Mouse (Mus musculus): ENCODE results near the gene Krt13.

Krt13 gene

DNA sequence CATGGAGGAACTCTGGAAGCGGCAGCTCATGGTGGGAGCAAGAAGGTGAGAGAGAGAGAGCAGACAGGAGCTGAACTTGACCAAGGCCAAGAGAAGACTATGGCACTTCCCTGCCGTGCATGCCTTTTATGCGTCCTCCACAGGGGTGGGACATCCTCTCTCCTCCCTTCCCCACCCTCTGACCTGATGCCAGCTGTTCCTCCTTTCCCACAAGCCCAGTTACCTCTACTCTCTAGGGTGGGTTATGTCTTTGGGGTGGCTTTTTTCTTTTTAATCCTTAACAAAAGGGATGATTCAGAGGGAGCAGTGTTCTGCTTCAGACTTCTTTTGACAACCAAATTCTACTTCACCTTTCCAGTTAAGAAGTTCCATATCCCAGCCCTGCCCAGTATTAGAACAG lies at the start of gene Krt13:
Gene Krt13, minus strand, starts transcription at position 101 of the 400 bp plus-strand sequence.
- in situ Hi-C loops (cut with MboI, MseI) = no loop called here

- in situ Hi-C loops (cut with MboI, MseI) = no loop called here
Observed at GRCm38 (mm10) chr11:100168765-100169762, 47.7 kb upstream of the Krt13 start.

GRCm38 (mm10) chr11:100168071-100168470 lies 46.7 kb upstream of the Krt13 start:
- in situ Hi-C loops (cut with MboI, MseI) = no loop called here

DNA sequence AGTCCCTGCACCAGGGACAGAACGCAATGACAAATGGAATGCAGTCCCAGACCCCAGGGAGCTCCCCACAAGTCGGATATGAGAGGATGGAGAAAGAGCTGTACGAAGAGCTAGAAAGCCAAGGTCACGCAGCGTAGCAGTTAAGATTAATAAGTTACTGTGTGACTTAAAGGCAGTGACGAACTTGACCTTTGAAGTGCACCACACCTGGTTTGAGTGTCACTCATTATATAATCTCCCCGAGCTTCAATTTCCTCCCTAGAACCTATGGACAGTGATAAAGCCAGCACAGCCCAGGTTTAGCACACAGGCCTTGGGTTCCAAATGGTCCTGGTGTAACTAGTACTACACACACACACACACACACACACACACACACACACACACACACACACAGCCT lies 43.0 kb upstream of the Krt13 start:
- in situ Hi-C loops (cut with MboI, MseI) = no loop called here

DNA sequence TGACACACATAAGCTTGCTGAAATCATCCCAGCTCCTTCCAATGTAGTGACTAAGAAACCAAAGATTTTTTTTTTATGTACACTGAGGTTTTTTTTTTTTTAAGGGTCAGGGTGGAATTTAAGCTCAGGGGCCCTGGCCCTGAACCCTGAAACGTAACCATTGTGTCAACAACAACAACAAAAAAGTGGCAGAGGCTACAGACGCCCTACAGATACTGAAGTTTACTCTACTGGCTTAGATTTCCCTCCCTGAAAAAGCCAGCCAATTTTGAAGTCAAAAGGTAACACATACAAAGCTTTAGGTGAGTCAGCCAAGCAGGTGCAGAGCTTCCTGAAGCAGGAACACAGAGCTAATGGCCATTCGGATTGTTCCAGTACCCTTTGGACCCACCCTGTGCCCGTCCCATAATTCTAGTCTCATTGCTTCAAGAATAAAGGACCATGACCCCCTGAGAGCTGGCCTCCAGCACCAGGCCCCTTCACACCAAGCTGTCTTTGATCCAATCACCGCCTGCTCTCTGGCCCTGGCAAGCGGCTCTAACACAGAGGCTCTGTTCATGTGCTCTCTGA lies 36.6 kb upstream of the Krt13 start:
- in situ Hi-C loops (cut with MboI, MseI) = no loop called here

DNA sequence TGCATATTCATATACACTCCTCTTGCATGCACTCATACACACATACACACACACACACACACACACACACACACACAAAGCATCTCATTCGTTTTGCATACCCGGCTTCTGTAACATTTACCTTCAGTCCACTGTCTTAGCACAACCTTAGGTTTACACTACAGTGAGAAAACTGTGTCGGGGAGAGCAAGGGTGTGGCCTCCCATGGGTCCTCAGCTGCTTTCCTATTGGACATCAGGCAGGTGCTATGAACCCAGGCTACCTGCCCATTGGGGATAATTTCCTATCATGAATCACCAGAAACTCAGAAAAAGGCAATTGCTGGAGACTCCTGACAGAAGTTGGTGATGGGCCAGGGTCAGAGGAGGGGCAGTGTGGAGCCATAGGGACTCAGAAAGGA lies 36.0 kb upstream of the Krt13 start:
- in situ Hi-C loops (cut with MboI, MseI) = no loop called here

DNA sequence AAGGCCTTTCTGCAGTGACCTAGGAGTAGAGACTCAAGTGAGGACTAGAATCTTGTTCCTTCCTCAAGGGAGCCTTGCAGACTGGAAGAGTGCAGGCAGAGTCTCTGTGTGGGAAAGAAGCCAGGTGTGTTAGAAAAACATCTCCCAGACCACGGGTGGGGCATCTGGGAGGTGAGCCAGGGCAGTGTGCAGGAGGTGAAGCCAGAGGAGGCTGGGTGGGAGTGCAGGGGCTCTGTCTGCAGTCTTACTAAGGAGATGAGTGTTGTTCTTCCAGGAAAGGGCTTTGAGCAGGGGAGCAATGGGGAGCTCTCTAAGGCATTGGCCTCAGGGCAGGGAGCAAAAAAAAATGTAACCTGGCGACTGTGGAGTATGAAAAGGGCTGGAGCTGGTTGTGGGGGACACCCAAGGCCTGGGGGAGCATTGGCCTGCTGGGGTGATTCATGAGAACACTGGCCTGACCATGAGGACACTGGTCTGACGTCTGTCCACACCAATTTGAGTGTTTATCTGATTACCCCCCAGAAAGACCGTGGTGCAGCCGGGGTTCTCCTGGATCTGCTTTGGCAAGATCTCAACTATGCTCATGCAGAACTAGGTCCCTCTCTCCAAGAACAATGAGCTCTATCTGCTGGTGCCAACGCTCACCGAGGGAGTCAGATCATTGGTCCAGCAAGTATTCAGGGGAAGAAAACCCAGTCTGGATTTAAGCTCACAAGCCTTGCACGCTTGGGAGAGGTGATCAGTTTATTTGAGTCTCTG lies 34.3 kb upstream of the Krt13 start:
- in situ Hi-C loops (cut with MboI, MseI) = no loop called here

DNA sequence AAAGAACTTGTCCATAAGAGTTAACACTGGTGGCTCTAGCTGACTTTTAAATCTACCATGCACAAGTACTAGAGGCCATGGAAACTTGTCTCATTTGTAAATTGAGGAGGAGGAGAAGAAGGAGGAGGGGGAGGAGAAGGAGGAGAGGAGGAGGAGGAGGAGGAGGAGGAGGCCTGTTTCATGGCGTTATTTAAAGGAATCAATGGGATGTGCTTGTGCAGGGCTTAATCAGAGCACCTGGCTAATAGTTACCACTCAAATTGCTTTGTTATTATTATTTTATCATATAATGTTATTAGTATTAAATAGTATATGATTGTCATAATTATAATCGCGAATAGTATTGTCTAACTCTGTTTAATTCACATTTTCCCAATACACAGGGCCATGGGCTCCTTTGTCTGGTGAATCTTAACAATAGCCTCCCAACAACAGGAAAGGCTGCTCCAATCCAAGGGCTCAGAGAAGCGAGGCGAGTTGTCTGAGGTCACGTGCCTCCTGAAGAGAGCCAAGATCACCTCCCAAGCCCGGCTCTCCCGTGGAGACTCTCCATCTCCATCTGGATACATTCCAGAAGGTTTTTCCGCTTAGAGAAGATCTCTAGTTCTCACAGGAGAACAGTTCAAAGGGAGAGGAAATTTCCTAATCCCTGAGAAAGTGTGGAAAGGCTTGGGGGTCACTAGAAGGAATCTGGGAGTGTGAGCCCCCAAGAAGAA lies 27.4 kb upstream of the Krt13 start, which contains the start of gene Krt19:
Gene Krt19, minus strand, starts transcription at position 51 of the 716 bp plus-strand sequence.
- in situ Hi-C loops (cut with MboI, MseI) = no loop called here

DNA sequence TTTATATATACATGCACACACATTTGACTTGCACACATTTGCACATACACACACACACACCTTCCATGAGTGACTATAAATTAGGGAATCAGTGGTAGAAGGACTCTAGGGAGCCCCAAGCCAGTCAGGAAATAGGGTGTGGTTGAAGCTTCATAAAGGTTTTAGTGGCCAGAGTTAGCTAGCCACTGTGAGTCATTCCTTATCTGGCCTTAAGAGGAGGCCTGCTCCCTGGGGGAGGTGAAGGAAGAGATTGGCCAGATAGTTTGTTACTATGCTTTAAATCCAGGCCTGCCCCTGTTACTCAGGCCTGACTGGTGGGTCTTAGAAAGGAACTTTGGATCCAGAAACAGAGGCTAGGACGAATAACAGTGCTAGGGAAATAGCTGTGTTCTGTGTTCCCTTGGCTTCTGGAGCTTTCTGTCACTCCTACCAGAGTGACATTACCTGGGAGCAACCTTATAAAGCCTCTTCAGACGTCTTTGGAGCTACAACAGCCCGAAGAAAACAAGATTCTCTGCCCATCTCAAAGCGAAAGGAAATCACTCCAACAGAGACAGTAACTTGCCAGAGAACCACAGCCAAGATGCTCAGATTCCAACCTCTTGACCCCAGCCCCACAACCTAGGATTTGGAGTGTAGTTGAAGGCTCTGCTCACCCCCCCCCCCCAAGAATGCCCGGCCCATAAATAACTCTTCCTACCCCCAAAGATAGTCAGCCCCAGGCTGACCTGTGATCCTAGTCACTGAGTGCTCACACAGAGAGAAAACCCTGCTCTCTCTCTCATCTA lies 26.4 kb upstream of the Krt13 start:
- in situ Hi-C loops (cut with MboI, MseI) = no loop called here

- in situ Hi-C loops (cut with MboI, MseI) = no loop called here
Observed at GRCm38 (mm10) chr11:100145858-100146560, 24.6 kb upstream of the Krt13 start.

- in situ Hi-C loops (cut with MboI, MseI) = no loop called here
Observed at GRCm38 (mm10) chr11:100145104-100145503, 23.7 kb upstream of the Krt13 start.

DNA sequence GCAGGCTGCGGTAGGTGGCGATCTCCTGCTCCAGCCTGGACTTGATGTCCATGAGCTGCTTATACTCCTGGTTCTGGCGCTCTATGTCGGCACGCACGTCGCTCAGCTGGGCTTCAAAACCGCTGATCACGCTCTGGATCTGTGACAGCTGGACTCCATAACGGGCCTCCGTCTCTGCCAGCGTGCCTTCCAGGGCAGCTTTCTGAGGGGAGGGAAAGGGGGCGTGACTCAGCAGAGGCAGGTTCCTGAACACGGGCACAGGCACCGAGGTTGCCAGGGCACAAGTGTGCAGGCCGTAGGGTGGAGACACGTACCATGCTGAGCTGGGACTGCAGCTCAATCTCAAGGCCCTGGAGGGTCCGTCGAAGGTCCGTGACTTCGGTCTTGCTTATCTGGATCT lies 19.6 kb upstream of the Krt13 start:
- in situ Hi-C loops (cut with MboI, MseI) = no loop called here

GRCm38 (mm10) chr11:100139391-100139790 lies 18.0 kb upstream of the Krt13 start:
- in situ Hi-C loops (cut with MboI, MseI) = no loop called here

GRCm38 (mm10) chr11:100138809-100139208 lies 17.4 kb upstream of the Krt13 start:
- in situ Hi-C loops (cut with MboI, MseI) = no loop called here

GRCm38 (mm10) chr11:100137693-100138092 lies 16.3 kb upstream of the Krt13 start:
- in situ Hi-C loops (cut with MboI, MseI) = no loop called here

DNA sequence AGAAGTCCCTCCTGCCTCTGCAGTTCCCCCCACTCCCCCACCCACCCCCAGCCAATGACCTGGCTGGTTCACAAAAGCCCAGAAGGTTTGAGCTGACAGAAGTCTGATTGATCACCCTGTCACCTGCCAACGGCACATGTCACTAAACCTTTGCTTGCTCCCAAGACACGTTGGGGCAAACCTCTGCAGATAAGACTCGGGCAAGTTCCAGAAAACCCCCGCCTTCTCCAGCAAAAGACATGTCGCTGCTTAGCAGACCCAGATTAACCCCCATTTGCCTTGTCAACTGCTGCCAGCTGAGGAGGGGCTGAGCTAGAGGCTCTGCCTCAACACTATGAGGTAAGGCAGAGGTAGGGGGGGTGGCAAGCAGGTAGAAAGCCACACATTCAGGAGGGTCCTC lies 15.2 kb upstream of the Krt13 start:
- in situ Hi-C loops (cut with MboI, MseI) = no loop called here

GRCm38 (mm10) chr11:100135731-100136130 lies 14.4 kb upstream of the Krt13 start, which contains the start of gene Krt15:
Krt15 (minus strand) TSS chr11:100135928.
- in situ Hi-C loops (cut with MboI, MseI) = no loop called here

- in situ Hi-C loops (cut with MboI, MseI) = no loop called here
Observed at GRCm38 (mm10) chr11:100124901-100125300, 3.5 kb upstream of the Krt13 start.

GRCm38 (mm10) chr11:100120331-100120730 lies 1.0 kb downstream of the Krt13 start:
- in situ Hi-C loops (cut with MboI, MseI) = no loop called here

DNA sequence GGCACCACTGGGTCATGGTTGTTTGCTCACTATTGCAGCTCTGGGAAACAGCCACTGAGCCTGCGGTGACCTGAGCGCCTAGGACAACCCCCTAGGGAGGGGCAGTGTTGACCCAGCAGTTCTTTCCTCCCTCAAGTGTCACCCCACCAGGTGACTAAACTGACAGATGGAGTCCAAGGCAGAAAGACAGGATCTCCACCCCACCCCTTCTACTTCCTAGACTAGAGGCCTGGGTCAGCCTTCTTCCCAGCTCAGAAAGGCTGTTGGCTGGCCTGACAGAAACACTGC lies 7.7 kb downstream of the Krt13 start:
- in situ Hi-C loops (cut with MboI, MseI) = no loop called here

All from T-helper 1 cell (primary cell).